Mouse (Mus musculus) forelimb bud, embryonic 11.5 days (tissue): Measurements from ENCODE around the gene Kcnj2.

Experiments
- DNase-seq: peaks from one replicate; pipeline ENCODE4 v3.0.0-alpha.2; 2012; ENCODE audit warnings: low read depth, low spot score

The Kcnj2 gene

GRCm38 (mm10) chr11:111091117-111091516, 25.2 kb downstream of the Kcnj2 start:
- DNase-seq = no peak

GRCm38 (mm10) chr11:111092967-111093366, 27.0 kb downstream of the Kcnj2 start:
- DNase-seq = no peak

- no peak for DNase-seq
These were observed 30.6 kb downstream of the Kcnj2 start for GRCm38 (mm10) chr11:111096612-111097011.

GRCm38 (mm10) chr11:111100131-111100530, 34.2 kb downstream of the Kcnj2 start:
- no peak for DNase-seq

DNA sequence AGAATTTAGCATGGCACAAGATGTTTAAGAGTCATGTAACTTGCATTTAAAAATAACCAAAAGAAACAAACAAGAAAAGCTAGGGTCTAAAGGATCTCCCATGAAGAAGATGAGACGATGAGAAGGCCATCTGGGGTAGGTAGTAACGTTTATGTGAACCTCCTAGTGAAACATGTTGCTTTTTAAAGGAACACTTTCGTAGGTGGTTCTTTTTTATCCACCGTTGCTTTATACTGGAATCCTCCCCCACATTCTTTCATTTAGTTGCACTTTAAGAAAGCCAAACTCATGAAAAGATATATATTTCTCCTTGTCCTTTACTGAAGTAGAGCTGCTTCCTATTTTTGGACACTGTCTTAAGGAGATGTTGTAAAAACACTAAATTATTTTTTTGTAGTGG, 34.7 kb downstream of the Kcnj2 start:
- DNase-seq = no peak

GRCm38 (mm10) chr11:111101620-111102176, 35.7 kb downstream of the Kcnj2 start:
- DNase-seq = no peak

DNA sequence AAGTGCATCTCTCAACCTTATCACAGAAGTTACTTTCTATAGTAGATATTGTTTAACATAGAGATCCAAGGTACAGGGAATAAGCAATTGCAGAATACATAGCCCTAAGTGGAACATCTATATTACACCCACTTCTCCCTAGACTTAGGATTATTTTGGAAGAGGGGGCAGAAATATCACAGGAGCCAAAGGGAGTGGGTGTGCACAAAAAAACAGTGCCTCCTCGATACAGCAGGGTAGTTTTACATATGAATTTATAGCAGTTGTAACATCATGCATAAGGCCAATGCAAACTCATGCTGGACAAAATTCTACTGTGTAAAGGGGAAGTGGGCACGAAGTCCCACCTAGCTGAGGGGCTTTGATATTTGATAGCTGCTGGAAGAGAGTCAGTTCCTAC, 38.5 kb downstream of the Kcnj2 start:
- no peak for DNase-seq

DNA sequence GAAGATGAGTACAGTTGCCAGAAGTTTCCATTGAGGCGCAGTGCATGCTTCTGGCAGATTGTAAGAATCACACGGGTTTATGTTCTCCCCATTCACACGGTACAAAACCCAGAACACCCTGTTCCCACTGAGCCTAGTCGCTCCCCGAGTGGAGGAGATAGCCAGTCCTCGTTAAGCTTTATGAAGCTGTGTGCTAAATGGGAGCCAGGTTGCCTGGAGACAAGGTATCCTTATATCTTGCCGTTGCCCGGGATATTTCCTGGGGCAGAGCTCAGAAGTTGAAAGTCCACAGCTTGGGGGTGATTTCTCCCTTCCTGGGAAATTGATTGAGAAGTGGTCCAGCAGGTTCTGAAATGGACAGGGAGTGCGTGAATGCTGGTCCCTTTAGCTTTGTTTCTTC, 42.2 kb downstream of the Kcnj2 start:
- DNase-seq = no peak

DNA sequence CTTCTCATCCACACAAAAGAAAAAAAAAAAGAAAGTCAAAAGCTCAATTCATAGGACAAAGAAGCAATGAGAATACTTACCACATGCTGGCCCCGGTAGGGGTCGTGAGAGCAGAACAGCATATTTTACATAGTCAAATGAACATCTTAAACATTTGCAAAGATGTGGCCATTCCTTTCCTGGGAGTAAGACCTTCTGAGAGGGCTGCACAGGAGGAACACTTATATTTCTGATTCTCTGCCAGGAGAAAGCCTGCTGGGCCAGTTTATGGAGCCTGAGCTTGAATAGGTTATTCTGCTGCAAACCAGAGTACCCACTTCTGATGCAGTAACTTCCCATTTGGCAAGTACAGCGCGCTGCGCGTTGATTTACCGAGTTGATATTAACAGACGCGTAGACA, 55.5 kb downstream of the Kcnj2 start:
- no peak for DNase-seq

- DNase-seq = no peak
These were observed 57.4 kb downstream of the Kcnj2 start for GRCm38 (mm10) chr11:111123324-111123723.

- DNase-seq = no peak
These were observed 60.0 kb downstream of the Kcnj2 start for GRCm38 (mm10) chr11:111125963-111126362.
